Mouse (Mus musculus): ENCODE results near the gene Izumo1r. TPM values are rescaled to one million over a fixed set of nuclear protein-coding genes. Genes with fewer than 3 reads are reported as not detected.

Gene Izumo1r
- polyA plus RNA-seq, 1 experiment = not detected

Other genes starting within 250 kb of the Izumo1r start
- not detected in 2 replicates for gene Piwil4, start 163.2 kb downstream of the Izumo1r start, polyA plus RNA-seq (2012; ENCODE audit: insufficient read depth, insufficient read length, missing spikeins)
- 0.46 and 0.91 TPM in 2 replicates for gene Fut4, start 151.6 kb downstream of the Izumo1r start, polyA plus RNA-seq (2012; ENCODE audit: insufficient read depth, insufficient read length, missing spikeins)
- gene 1700012B09Rik, start 132.9 kb downstream of the Izumo1r start, polyA plus RNA-seq (2012; ENCODE audit: insufficient read depth, insufficient read length, missing spikeins) = not detected in 2 replicates
- 8.2 and 15.4 TPM in 2 replicates for gene Mre11a, start 119.3 kb downstream of the Izumo1r start, polyA plus RNA-seq (2012; ENCODE audit: insufficient read depth, insufficient read length, missing spikeins)
- 8.8 and 9.1 TPM in 2 replicates for gene Ankrd49, start 119.1 kb downstream of the Izumo1r start, polyA plus RNA-seq (2012; ENCODE audit: insufficient read depth, insufficient read length, missing spikeins)
- not detected in 2 replicates for gene Gpr83, start 43.7 kb downstream of the Izumo1r start, polyA plus RNA-seq (2012; ENCODE audit: insufficient read depth, insufficient read length, missing spikeins)
- 0.63 and 1.0 TPM in 2 replicates for gene Panx1, start 141.5 kb upstream of the Izumo1r start, polyA plus RNA-seq (2012; ENCODE audit: insufficient read depth, insufficient read length, missing spikeins)
- 1.7 and 2.4 TPM in 2 replicates for gene Hephl1, start 208.2 kb upstream of the Izumo1r start, polyA plus RNA-seq (2012; ENCODE audit: insufficient read depth, insufficient read length, missing spikeins)

All from brown adipose tissue, adult 24 weeks (tissue).